Mouse (Mus musculus) hindbrain, embryonic 12.5 days (tissue): ENCODE measurements around the gene Mrps23. TPM values are rescaled to one million over a fixed set of nuclear protein-coding genes. Genes with fewer than 3 reads are reported as not detected.
"Not testable (repeated sequence)": the region's sequence is repeated elsewhere in the genome, so short reads cannot be mapped to it uniquely, and the experiment has no call there.

ENCODE experiments used
- ATAC-seq: fragments of 200-750 bp; cut with Nextera tagmentation; 2 replicates; pipeline ENCODE4 v1.8.0; 2017; ENCODE audit warnings: moderate TSS enrichment; ENCODE audit not compliant: low FRiP score
- H3K27ac ChIP-seq: fragments of 300-500 bp; sonication (generic); 2 replicates; pipeline ENCODE4 v1.5.1; 2016; ENCODE audit warnings: mild to moderate bottlenecking
- H3K27me3 ChIP-seq: fragments of 300-500 bp; sonication (generic); 2 replicates; pipeline ENCODE4 v1.6.1; 2016; ENCODE audit warnings: mild to moderate bottlenecking
- H3K36me3 ChIP-seq: fragments of 300-500 bp; sonication (generic); 2 replicates; pipeline ENCODE4 v1.6.1; 2016; ENCODE audit warnings: mild to moderate bottlenecking
- H3K4me1 ChIP-seq: fragments of 300-500 bp; sonication (generic); 2 replicates; pipeline ENCODE4 v1.6.1; 2016
- H3K4me2 ChIP-seq: fragments of 300-500 bp; sonication (generic); replicated peaks from 2 replicates; pipeline ENCODE4 v1.6.1; 2016; ENCODE audit warnings: mild to moderate bottlenecking
- H3K4me3 ChIP-seq: fragments of 300-500 bp; sonication (generic); 2 replicates; pipeline ENCODE4 v1.5.1; 2016; ENCODE audit warnings: mild to moderate bottlenecking
- H3K9ac ChIP-seq: fragments of 300-500 bp; sonication (generic); 2 replicates; pipeline ENCODE4 v1.6.1; 2016; ENCODE audit warnings: mild to moderate bottlenecking, moderate library complexity
- H3K9me3 ChIP-seq: fragments of 300-500 bp; sonication (generic); replicated peaks from 2 replicates; pipeline ENCODE4 v1.6.1; 2016; ENCODE audit warnings: mild to moderate bottlenecking
- WGBS: fragments of 180-500 bp; shearing (Covaris S2); methylation state at CpG from one replicate; pipeline ENCODE4 v1.1.7; 2016; 5-methylcytosine and 5-hydroxymethylcytosine counted together
- polyA plus RNA-seq: library from polyadenylated mRNA; unstranded; fragments of >200 nt; fragmentation: Nextera tagmentation; extraction: Ambion mirVana; gene quantifications from 2 replicates; pipeline ENCODE4 v1.2.1, GENCODE M21; 2016

The Mrps23 gene
- polyA plus RNA-seq, 1 experiment from 2014 or later: 57.4 TPM

DNA sequence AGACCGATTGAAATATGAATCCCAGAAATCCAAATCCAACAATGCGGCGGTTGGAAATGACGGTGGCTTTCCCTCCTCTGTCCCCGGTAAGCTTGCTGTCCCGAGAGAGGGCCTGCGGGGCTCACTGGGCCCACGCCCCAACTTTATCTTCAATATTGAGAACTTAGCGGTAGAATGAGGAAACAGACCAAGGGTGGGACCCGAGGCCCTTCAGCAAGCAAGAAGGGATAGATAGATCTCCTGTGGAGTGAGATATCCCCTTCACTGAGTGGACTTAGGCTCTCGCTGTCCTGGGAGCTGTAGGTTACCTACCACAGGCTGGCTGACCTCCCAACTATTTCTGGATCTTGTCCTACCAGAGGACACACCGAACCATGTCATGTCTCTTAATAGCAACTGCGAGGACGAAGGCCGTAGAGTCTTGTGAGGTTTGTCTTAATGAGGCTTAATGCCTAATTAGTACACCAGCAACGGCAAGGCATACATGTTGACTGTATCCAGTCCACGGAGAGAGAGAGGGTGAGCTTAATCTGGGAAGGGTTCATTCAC, 19.5 kb upstream of the Mrps23 start:
- peaks cover 46% of the 10 kb centered on the region for H3K4me1 ChIP-seq
- WGBS: 94% methylated on average over 17 of the region's 17 CpGs
- no peak for ATAC-seq

DNA sequence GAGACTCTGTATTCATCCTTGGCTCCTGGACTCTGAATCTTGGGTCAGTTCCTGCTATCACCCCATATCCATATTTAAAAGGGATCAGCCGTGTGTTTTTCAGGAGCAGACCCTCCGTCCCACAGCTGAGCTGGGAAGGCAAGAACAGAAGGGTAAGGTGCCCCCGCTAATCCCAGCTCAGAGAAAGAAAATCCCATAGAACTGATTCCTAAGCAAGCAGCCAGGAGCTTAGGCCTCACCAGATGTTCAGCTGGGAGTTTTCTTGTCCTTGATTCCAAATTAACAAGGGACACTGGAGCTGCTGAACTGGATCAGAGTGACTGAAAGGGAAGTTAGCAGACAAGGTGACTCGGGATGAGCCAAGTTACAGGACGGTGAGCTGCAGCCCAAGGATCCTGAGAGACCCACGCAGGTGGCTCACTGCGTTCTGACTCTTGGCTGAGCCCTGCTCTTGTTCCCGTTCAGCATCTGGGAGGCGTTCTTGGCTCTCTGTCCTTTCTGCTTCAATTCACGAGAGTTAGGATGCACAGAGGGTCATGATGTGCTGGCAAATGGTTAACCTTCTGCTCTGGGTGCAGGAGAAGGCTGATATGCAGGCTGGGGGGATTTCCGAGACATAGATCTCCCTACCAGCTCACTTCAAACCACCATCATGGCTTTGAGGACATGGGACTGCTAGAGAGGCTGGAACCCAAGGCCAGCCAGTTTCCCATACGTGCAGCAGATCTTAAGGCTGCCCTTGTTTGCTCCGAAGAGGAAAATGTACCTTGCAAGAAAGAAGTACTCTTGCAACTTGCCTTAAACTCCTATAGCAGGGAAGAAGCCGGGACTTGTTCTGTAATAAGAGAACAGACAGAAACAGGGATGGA, 17.9 kb upstream of the Mrps23 start:
- no peak overlapping the region for H3K4me2 ChIP-seq
- 73% methylated on average over 14 of the region's 14 CpGs for WGBS

More for the DNA sequence above, 19.5 kb upstream of the Mrps23 start:
- peaks cover 10% of the 10 kb centered on the region; the same call in 1 of the 2 replicates for H3K27me3 ChIP-seq
- no peak overlapping the region for H3K4me3 ChIP-seq
- no peak overlapping the region for H3K4me2 ChIP-seq
- H3K9ac ChIP-seq: no peak overlapping the region
- H3K36me3 ChIP-seq: peaks cover 21% of the 10 kb centered on the region
- no peak overlapping the region for H3K27ac ChIP-seq
- H3K9me3 ChIP-seq: no peaks in the 10 kb centered on the region

DNA sequence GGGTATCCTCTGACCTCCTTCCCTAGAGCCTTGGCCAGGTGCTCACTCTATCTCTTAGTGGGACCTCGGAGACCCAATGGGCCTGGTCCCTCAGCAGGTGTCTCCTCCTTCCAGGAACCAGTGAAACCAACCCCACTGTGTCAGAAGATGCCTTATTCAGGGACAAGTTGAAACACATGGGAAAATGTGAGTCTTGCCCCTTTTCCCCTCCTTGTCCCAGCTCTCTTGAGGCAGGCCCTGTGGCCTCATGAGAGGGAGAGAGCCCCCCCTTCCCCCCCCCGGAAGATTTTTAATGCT, 17.3 kb upstream of the Mrps23 start:
- no peak overlapping the region for H3K4me3 ChIP-seq
- H3K27ac ChIP-seq: peak overlapping the region; percentile 70
- 40% methylated on average over 2 of the region's 2 CpGs for WGBS
- peaks cover 27% of the 10 kb centered on the region for H3K36me3 ChIP-seq
- peaks cover 20% of the 10 kb centered on the region for H3K27me3 ChIP-seq
- peak overlapping the region; percentile 44 for H3K4me2 ChIP-seq
- 0 out of 2 replicates have a peak overlapping the region, but pooled peaks have one; percentile 38 for H3K9ac ChIP-seq
- no peak for ATAC-seq
- peaks cover 24% of the 10 kb centered on the region for H3K4me1 ChIP-seq
- no peaks in the 10 kb centered on the region for H3K9me3 ChIP-seq

More for the DNA sequence above, 17.9 kb upstream of the Mrps23 start:
- no peak for ATAC-seq
- no peak overlapping the region for H3K4me3 ChIP-seq
- peak overlapping the region; percentile 70 for H3K27ac ChIP-seq
- peaks cover 14% of the 10 kb centered on the region for H3K27me3 ChIP-seq
- H3K9me3 ChIP-seq: no peaks in the 10 kb centered on the region
- no peak overlapping the region for H3K9ac ChIP-seq
- H3K36me3 ChIP-seq: peaks cover 25% of the 10 kb centered on the region
- peaks cover 30% of the 10 kb centered on the region for H3K4me1 ChIP-seq

DNA sequence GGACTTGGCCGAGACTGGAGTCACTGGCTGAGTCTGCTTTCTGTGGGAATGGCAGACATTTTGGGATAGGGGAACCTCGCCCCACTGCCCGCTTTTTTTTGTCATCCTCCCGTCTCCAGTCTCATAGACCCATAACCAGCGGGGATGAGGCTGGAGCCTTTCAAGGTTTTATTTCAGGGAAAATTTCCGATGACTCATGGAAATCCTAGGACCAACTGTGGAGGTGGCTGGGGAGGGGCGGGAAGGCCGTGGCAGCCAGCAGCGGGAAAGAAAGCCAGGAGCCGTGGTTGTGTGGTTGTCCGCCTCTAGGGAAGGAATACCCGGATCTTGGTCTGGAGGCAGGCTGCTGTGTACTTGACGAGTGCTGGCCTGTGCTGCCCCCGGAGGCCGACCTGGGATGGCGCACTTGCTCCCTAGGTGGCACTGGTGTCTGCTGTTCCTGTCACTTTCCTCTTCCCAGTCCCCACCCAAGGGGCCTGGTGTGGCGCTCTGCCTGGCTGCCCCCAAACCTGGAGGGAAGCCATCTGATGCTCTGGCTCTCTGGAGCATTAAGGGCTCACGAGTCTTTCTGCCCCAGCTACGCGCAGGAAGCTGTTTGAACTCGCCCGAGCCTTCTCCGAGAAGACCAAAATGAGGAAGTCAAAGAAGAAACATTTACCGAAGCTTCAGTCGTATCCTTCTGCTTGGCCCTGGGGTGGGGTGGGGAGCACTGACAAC, 16.6 kb upstream of the Mrps23 start:
- Histone ChIP-seq H3K9me3 (no peaks in the 10 kb centered on the region), H3K4me1 (peaks cover 26% of the 10 kb centered on the region), H3K27me3 (peaks cover 27% of the 10 kb centered on the region), H3K9ac (peak overlapping the region; percentile 38; the same call in 1 of the 2 replicates), H3K4me3 (peak overlapping the region; percentile 7; the same call in 1 of the 2 replicates), H3K4me2 (peak overlapping the region; percentile 44), H3K36me3 (peaks cover 23% of the 10 kb centered on the region), H3K27ac (peak overlapping the region; percentile 70)
- ATAC-seq: peak; percentile 88
- 13% methylated on average over 25 of the region's 25 CpGs for WGBS

DNA sequence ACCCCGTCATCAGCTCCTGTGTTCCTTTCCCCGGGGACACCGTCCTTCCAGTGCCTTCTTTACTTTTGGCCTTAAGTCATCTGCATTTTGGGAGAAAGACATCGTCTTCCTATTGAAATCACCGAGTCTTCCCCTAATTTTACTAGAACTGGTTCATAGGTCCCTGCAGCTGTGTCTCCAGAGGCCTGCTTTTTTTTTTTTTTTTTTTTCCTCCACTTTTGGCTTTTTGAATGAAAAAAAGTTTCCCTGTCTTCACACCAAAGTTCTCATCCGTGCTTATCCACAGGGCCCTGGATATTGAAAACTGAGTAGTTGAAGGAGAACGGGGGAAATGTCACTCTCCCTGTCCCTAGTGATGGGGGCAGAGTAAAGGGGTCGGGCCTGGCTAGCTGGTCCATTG, 16.0 kb upstream of the Mrps23 start:
- H3K27me3 ChIP-seq: peaks cover 30% of the 10 kb centered on the region
- WGBS: 56% methylated on average over 8 of the region's 8 CpGs
- peak overlapping the region; percentile 70; the same call in 1 of the 2 replicates for H3K27ac ChIP-seq
- H3K36me3 ChIP-seq: peaks cover 17% of the 10 kb centered on the region
- H3K4me3 ChIP-seq: no peak overlapping the region
- ATAC-seq: no peak
- no peaks in the 10 kb centered on the region for H3K9me3 ChIP-seq
- H3K9ac ChIP-seq: no peak overlapping the region; the same call in 1 of the 2 replicates
- peaks cover 32% of the 10 kb centered on the region for H3K4me1 ChIP-seq
- peak overlapping the region; percentile 44 for H3K4me2 ChIP-seq

DNA sequence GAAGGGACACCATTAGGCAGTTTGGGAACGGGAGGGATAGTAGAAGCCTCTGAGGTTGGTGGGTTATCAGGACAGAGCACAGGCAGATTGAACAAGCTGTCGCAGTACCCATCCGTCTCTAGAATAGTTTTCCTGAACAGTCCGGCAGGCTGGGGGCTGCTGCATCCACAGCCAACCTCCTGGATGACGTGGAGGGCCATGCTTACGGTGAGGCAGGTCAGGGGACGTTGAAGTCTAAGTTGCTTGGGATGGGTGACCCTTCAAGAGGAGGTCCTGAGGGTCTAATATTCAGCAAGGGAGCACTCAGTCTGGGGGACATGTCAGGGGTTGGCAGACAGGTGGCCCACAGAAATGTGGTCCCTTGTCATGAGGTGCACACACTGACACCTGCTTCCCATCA, 15.6 kb upstream of the Mrps23 start:
- Histone ChIP-seq H3K4me3 (no peak overlapping the region), H3K9ac (no peak overlapping the region), H3K4me2 (no peak overlapping the region), H3K27me3 (peaks cover 32% of the 10 kb centered on the region), H3K4me1 (peaks cover 36% of the 10 kb centered on the region), H3K27ac (no peak overlapping the region), H3K36me3 (peaks cover 12% of the 10 kb centered on the region), H3K9me3 (no peaks in the 10 kb centered on the region)
- 84% methylated on average over 7 of the region's 7 CpGs for WGBS
- ATAC-seq: no peak

DNA sequence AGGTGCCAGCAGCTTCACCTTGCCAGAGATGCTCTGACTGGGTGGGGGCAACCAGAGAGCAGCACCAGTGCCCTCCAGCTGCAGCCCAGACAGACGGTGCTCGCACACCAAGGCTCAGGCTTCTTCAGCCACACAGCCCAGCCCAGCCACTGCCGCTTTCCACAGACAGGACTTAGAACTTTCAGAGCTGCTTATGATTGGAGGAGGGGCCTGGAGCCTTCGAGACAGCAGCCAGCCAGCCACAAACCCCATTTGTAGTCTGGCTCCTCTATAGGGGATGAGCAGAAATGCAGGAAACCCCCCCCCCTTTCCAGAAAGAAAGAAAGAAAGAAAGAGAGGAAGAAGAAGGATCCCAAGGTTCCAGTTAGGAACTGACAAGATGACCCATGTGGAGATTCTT, 11.6 kb upstream of the Mrps23 start:
- H3K4me3 ChIP-seq: no peak overlapping the region
- H3K4me2 ChIP-seq: no peak overlapping the region
- 0 out of 2 replicates have a peak, but pooled peaks have one; percentile 38 for ATAC-seq
- no peak overlapping the region for H3K9ac ChIP-seq
- WGBS: 13% methylated on average over 4 of the region's 4 CpGs
- H3K27me3 ChIP-seq: peaks cover 49% of the 10 kb centered on the region
- H3K27ac ChIP-seq: no peak overlapping the region
- peaks cover 25% of the 10 kb centered on the region for H3K4me1 ChIP-seq
- no peaks in the 10 kb centered on the region for H3K9me3 ChIP-seq
- H3K36me3 ChIP-seq: peaks cover 6% of the 10 kb centered on the region; the same call in 1 of the 2 replicates

DNA sequence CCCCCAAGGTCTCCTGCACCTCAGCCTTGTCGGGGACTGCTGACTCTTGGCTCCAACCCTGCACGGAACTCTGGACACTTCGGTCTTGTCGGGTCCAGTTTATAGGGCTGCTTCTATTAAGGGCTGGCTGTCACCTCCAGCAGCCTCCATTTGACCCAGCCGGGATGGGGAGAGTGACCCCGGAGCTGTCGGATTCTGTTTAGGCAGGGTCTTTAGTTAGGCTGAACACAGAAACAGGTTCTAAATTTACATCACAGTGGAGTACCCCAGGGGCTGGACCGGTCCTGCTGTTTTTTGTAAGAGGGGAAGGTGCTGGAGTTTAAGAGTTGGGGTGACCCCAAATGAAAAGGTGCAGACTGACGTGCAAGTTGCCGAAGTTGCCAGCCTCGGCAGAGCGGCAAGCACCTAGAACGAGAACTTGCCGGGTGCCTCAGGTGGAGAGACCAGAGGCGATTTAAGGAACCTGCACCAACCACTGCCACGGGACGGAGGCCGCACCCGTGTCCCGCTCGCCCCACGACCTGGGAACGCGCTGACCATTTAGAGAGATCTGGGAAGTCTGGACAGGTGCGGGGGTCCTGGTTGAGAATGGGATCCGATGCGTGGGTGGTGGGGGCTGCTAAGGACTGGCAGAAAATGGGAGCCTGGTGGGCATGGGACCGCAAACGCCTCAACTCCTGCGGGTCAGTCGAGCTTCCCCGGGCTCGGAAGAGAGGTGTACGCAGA, 10.9 kb upstream of the Mrps23 start:
- peaks cover 49% of the 10 kb centered on the region for H3K27me3 ChIP-seq
- peak overlapping the region; percentile 36; the same call in 1 of the 2 replicates for H3K9ac ChIP-seq
- H3K36me3 ChIP-seq: peaks cover 6% of the 10 kb centered on the region; the same call in 1 of the 2 replicates
- WGBS: 4% methylated on average over 34 of the region's 34 CpGs
- peaks cover 19% of the 10 kb centered on the region for H3K4me1 ChIP-seq
- H3K4me3 ChIP-seq: no peak overlapping the region
- no peak overlapping the region for H3K27ac ChIP-seq
- H3K4me2 ChIP-seq: peak overlapping the region; percentile 29
- ATAC-seq: no peak
- no peaks in the 10 kb centered on the region for H3K9me3 ChIP-seq

DNA sequence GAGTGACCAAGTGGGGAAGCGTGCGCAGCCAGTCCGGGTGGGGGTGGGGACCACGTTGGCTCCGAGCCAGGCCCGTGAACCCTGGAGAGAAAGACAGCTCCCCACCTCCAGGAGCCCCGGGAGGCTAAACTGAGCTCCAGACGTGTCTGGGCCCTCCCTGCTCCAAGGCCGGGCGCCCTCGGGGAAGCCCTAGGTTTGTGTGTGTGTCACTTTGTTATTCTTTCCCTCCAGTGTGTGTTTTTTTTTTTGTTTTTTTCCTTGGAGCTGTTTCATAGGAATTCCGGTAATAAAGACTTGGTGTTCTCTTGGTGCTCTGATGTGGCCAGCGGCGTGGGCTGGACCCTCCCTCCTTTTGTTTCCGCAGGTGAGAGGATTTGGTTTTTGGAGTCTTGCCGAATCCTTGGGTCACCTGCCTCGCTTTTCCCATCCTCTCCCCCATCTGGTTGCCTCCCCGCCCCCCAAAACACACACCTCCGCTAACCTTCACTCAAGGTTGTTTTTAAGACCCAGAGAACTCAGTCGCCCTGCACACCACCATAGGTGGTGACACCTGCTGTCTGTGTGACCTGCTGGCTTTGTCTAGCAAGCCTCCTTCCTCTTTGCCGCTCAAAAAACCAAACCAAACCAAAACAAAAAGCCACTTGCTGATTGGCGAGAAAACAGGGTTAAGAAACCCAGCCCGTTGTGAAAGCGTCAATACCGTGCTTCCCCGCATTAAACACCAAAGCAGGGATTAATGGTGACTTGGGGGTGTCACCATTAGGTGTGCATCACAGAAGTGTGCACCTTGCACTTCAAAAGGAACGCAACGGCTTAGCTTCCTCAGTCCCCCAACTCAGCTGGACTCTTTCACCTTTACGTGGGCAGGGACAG, 10.1 kb upstream of the Mrps23 start:
- no peak overlapping the region for H3K4me3 ChIP-seq
- ATAC-seq: no peak
- peak overlapping the region; percentile 29 for H3K4me2 ChIP-seq
- WGBS: 10% methylated on average over 29 of the region's 29 CpGs
- peak overlapping the region; percentile 36; the same call in 1 of the 2 replicates for H3K9ac ChIP-seq
- H3K4me1 ChIP-seq: peaks cover 19% of the 10 kb centered on the region
- no peaks in the 10 kb centered on the region for H3K9me3 ChIP-seq
- peaks cover 6% of the 10 kb centered on the region; the same call in 1 of the 2 replicates for H3K36me3 ChIP-seq
- H3K27ac ChIP-seq: no peak overlapping the region
- H3K27me3 ChIP-seq: peaks cover 48% of the 10 kb centered on the region

DNA sequence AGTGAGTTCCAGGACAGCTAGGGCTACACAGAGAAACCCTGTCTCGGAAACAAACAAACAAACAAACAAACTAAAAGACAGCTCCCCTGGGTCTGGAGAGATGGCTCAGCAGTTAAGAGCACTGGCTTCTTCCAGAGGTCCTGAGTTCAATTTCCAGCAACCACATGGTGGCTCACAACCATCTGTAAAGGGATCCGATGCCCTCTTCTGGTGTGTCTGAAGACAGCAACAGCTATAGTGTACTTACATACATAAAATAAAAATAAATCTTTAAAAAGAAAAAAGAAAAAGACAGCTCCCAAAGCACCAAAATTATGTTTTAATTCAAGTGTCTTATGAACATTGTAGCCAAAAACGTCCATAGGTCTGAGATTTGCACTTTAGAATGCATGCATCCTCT, 8.5 kb upstream of the Mrps23 start:
- peaks cover 19% of the 10 kb centered on the region for H3K4me1 ChIP-seq
- H3K9ac ChIP-seq, H3K4me2 ChIP-seq, H3K36me3 ChIP-seq, H3K27ac ChIP-seq, H3K4me3 ChIP-seq, ATAC-seq, H3K9me3 ChIP-seq: not testable (repeated sequence)
- H3K27me3 ChIP-seq: peaks cover 45% of the 10 kb centered on the region
- WGBS: 79% methylated on average over 3 of the region's 3 CpGs

DNA sequence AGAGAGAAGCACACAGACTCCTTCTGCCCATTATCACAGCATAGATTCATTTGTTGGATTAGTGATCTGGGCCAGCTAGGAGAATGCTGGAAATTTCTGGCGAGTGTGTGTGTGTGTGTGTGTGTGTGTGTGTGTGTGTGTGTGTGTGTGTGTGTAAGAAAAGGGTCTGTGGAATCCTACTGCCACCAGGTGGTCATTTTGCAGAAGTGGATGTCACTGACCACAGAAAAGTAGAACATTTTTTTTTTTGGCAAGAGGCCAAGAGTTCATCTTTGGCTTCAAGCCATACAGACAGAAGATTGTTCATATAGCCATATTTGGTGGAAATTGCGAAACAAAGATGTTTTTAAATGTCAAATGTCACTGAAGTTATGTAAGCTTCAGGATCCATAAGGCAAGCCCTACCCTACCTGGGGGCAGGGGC, 7.0 kb upstream of the Mrps23 start:
- Histone ChIP-seq H3K4me3 (no peak overlapping the region), H3K27me3 (peaks cover 32% of the 10 kb centered on the region), H3K36me3 (no peaks in the 10 kb centered on the region), H3K9me3 (no peaks in the 10 kb centered on the region), H3K9ac (no peak overlapping the region), H3K4me2 (no peak overlapping the region), H3K4me1 (peaks cover 19% of the 10 kb centered on the region), H3K27ac (no peak overlapping the region)
- 7% methylated on average over 2 of the region's 2 CpGs for WGBS
- no peak for ATAC-seq
